Mouse (Mus musculus): Measurements from ENCODE around the gene Tcap.

Tcap gene

GRCm38 (mm10) chr11:98383261-98384030, at the start of gene Tcap:
Gene Tcap (plus strand): TSS chr11:98383811.
- CTCF ChIA-PET, result interaction anchor here (0.6 kb wide), 1 partner anchor 205 kb away, joined by 5 read pairs; no protein-coding TSS in a partner anchor

DNA sequence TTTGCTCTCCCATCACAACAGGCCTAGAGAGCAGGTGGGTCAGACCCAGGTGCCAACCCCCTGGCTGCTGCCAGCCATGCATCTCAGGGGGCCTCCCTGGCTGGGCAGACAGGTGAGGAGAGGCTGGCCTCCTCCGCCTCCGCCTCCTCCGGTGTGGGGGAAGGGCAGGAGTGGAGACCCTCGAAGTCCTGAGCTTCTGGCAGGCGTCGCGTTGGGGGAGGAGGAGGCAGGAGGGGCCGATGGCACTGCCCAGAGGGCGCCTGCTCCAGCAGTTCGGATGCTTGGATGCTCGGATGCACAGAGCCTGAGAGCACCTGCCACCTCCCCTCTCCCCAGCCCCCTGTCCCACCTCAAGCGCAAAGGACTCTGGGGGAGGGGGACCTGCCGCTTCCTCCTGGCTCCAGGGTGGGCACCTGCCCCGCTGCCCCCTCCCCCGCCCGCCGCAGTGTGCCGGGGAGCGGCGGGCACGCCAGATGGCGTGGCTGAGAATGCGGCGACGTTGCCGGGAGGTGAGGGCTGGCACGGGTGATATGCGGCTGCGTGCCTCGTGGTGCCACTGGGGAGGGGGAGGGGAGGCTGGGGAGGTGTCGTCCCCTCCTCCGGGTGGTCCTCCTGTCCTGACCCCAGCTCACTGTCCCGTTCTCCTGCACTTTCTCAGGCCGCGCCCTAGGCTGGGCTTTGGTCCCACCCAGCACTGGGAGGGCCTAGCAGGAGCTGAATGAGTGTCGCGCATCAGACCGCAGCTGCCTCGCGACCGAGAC, 49.5 kb upstream of the Tcap start:
- CTCF ChIA-PET, result no interaction called here

DNA sequence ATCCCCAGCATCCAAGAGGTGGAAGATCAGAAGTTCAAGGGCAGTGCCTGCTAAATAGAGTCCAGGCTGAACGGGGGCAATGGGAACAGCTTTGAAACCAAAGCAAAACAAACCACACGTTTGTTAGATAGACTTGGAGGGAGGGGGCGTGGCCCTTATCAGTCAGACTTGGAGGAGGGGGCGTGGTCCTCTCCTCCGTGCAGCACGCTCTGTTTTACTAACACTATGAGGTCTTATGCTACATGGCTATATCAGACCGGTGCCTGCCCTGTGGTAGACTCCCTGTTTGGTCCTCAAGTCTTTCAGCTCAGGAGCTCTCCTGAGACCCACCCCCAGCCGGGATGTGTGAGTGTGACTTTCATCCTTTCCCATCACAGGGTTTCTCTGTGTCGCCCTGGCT, 48.4 kb upstream of the Tcap start:
- CTCF ChIA-PET, result no interaction called here

DNA sequence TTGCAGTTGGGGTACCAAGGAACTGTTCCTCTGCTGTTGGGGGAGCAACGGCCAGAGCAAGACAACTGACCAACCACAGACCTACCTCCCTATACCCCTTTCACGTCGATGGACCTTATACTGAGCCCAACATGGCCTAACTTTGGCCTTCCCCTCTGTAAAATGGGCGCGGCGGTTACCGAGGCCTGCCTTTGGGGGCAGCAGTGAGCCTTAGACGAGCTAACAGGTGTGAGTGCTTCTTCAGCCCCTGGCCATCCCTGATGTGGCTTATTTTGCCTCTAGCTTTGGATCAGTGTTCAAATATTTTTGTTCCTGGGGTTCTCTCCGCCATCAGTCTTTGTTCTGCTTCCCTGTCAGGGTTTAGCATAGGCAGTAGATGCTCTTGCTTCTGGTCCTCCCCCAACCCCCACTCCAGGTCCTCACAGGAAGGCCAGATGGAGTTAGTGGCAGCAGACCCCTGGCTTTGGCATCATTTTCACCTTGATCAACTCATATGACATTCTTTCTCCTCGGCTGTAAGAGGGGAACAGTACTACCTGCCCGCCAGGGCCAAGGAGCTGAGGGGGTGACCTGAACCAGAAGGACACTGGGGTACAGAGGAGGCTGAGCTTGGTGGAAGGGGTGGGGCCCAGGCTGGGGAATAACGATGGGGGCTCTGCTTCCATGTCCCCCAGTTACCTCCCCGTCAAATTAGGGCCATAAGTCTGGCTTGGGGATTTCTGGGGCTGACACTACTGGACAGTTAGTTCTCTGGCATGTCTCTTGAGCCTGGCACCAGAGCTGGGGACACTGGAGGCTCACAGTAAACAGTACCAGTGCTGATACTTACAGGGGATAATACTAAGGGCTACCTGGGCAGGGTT, 47.1 kb upstream of the Tcap start:
- CTCF ChIA-PET, result interaction anchor here (0.6 kb wide), 1 partner anchor 260 kb away, joined by 6 read pairs; no protein-coding TSS in a partner anchor

GRCm38 (mm10) chr11:98338507-98338961, 45.1 kb upstream of the Tcap start:
- CTCF ChIA-PET, result interaction anchor here (0.6 to 1.1 kb wide), 2 partner anchors 9 to 193 kb away, joined by 3 read pairs; partner anchors contain the start of gene Neurod2

- CTCF ChIA-PET, result interaction anchor here (1.1 to 1.2 kb wide), 2 partner anchors 9 to 11 kb away, joined by 3 read pairs; partner anchors contain the start of gene Neurod2
Observed at GRCm38 (mm10) chr11:98339071-98339501, 44.5 kb upstream of the Tcap start.

DNA sequence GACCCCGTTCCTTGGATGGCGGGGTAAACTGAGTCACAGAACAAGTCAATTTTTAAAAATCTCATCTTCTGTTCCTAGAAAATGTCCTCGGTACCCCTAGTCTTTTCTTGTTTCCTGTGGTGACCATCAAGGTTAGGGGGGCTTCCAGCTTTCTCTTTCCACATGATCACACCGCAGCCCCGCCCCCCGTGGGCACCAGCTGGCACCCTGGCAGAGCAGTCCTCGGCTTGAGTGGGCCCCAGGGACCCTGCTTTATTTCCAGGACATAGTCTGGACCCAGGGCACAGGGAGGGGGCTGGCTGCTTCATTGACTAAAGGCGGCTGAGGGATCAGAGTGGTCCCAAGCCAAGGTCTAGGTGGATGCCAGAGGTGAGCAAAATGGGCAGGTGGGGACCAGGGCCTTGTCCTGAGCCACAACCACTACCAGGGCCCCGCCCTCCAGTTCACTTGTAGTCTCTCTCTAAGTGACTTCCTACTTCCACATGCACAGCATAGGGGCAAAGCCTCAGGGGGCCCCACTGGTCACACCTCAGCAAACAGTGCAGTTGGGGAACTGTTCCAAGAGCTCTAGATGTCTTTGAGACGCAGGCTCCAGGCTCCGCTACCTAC, 43.8 kb upstream of the Tcap start:
- CTCF ChIA-PET, result interaction anchor here (0.5 to 1.2 kb wide), 6 partner anchors 10 to 855 kb away, joined by 3 to 28 read pairs (median 4); partner anchors contain the start of gene Neurod2

DNA sequence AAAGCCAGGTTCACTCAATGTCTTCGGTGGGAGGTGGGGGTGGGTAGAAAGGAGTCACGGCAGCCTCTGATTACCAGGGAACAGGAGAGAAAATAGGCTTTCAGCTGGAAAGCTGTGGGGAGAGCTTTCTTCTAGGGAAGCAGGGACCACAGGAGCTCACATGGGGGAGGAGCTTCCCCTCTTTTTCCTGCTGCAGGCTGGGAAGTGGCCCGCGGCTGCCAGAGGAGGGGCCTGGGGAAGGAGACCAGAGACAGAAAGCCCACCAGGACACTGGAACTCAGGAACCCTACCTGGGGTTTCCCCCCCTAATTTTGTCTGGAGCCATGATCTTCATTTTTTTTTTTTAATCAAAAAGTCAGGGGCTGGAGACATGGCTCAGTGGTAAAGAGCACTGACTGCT, 43.0 kb upstream of the Tcap start:
- CTCF ChIA-PET, result interaction anchor here (0.6 to 0.7 kb wide), 3 partner anchors 126 to 854 kb away, joined by 4 to 28 read pairs (median 4); no protein-coding TSS in a partner anchor

- CTCF ChIA-PET, result interaction anchor here (0.7 to 1.1 kb wide), 2 partner anchors 205 to 848 kb away, joined by 3 to 4 read pairs; no protein-coding TSS in a partner anchor
Observed at GRCm38 (mm10) chr11:98341174-98341573, 42.4 kb upstream of the Tcap start.

- CTCF ChIA-PET, result interaction anchor here (0.6 to 1.7 kb wide), 9 partner anchors 13 to 849 kb away, joined by 3 to 5 read pairs (median 4); no protein-coding TSS in a partner anchor
Observed at GRCm38 (mm10) chr11:98342000-98342945, 41.3 kb upstream of the Tcap start.

GRCm38 (mm10) chr11:98345253-98345652, 38.4 kb upstream of the Tcap start:
- CTCF ChIA-PET, result interaction anchor here (0.6 to 0.7 kb wide), 3 partner anchors 23 to 254 kb away, joined by 3 to 6 read pairs (median 4); no protein-coding TSS in a partner anchor

DNA sequence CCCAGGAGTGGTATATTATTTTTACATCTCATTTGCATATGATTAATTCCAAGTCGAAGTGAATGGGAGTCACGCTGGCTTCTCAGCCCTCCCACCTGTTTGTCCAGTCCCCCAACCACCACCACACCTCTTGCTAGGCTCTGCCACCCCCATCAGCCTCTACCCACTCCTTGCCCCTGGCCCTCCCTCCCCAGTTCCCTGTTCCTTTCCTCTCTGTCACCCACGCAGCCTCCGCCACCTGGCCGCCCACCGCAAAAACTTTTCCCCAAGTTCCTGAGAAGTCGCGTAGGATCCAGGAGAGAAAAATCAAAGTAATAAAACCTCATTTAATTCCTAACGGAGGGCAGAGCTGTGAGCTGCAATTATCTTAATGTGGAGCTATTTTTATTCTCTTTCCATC, 37.4 kb upstream of the Tcap start:
- CTCF ChIA-PET, result interaction anchor here (1.2 kb wide), 1 partner anchor 9 kb away, joined by 5 read pairs; no protein-coding TSS in a partner anchor

DNA sequence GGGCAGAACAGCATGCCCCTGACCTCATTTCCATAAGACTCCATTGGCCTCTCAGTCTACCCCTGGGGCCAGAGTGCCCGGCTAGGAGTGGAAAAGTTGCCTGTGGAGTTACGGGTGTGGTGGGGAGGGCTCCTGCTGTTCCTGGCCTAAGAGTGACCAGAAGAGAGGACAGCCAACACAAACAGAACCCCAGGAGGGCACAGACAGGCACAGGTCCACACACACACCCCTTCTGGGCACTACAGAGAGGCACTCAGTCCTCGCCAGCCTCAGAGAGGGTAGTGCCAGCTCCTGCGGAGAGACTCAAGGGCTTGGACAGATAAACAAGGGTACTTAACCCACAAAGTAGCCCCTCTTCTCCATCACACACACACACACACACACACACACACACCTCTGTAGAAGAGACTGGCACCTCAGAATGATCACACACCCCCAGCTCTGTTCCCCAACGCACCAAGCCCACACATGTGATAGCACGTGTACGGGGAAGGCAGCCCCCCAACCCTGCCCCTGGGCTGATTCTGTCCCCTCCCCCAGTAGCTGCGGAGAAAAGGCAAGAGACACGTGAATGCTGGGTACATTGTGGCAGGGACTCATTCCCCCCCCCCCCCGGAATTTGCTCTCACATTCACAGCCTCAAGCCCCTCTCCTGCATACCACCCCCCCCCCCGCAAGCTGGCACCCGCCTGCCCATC, 36.1 kb upstream of the Tcap start:
- CTCF ChIA-PET, result interaction anchor here (0.6 kb wide), 3 partner anchors 50 to 221 kb away, joined by 3 to 6 read pairs (median 3); partner anchors contain the start of gene Mien1

- CTCF ChIA-PET, result interaction anchor here (0.6 kb wide), 2 partner anchors 239 to 1949 kb away, joined by 3 to 4 read pairs; partner anchors contain the start of gene Ormdl3
Observed at GRCm38 (mm10) chr11:98348083-98348961, 35.3 kb upstream of the Tcap start, which contains the start of gene Ppp1r1b. Gene Ppp1r1b (plus strand): TSS chr11:98348404.

- CTCF ChIA-PET, result no interaction called here
Observed at GRCm38 (mm10) chr11:98349308-98349707, 34.3 kb upstream of the Tcap start.

DNA sequence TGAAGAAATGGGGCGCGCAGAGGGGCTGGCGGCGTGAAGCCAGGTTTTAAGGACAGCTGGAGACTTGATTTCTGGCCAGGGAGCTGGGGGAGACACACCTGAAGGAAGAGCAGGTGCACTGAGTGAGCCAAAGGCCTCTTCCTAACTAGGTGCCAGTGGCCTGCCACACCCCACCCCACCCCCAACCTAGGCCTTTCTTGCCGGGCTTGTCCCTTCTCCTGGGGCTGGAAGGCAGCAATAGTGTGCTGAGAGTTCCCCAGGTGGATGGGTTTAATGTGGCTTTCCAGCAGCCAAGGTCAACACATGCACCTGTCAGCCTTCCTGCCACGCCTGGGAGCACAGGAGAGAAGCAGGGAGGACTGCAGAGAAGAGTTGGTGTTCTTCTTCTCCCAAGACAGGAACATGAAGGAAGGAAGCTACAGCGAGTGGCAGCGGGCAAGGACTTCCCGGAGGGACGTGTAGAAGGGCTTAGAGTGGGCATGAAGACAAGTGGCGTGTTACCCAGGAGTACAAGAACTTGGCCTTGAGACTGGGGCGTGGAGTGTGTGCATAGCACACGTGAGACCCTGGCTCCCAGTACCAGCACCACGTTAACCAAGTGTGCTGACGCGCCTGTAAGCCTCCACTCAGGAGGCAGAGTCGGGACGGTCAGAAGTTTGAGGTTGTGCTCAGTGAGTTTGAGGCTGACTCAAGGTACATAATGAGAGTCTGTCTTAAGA, 31.2 kb upstream of the Tcap start:
- CTCF ChIA-PET, result no interaction called here

All from spleen, embryonic (tissue).